Mouse (Mus musculus) ES-CJ7 (cell line): ENCODE measurements around the gene Olfr213.
"Not testable (repeated sequence)": the region's sequence is repeated elsewhere in the genome, so short reads cannot be mapped to it uniquely, and the experiment has no call there.

Source experiments
- DNase-seq: peaks from one replicate; pipeline ENCODE4 v3.0.0; 2011; ENCODE audit warnings: low read depth, low spot score

Gene Olfr213

DNA sequence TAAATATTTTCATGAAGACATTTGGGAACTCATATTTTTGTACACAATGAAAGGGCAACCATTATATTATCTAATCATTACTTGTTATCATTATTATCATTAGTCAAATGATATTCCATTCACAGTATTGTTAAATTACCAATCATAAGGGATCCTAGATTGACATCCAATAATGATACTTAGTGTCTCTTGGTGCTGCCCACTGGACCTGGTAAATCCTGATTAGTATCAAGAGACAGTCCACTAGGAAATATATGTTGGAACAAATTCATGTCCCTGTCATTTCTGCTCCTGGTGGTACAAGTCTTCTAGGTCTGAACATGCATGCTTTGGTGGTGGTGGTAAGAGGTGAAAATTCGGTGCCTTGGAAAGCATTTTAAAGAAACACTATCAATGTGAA is at the start of gene Olfr213:
TSS of gene Olfr213 (plus strand) at position 301 of the 400 bp plus-strand sequence.
- DNase-seq = no peak

DNA sequence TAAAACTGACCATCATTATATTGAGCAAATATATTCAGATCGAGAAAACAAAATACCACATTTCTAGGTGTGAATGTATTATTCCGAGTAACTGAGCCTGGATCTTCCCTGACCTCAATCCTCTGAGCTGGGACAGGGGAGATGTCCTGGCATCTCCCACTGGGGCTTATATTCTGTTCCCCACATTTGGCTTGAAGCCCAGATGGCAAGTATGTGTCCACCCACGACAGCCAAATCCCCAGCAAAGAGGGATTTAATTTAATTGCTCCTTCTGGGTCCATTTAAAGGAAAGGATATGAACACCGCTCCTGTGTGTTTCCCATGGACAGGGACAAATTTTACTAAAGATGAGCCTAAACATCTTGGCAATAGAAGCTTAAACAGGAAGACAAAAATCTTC is 49.5 kb upstream of the Olfr213 start, which contains the start of gene Olfr211:
TSS of gene Olfr211 (plus strand) at position 301 of the 400 bp plus-strand sequence.
- DNase-seq = no peak

DNA sequence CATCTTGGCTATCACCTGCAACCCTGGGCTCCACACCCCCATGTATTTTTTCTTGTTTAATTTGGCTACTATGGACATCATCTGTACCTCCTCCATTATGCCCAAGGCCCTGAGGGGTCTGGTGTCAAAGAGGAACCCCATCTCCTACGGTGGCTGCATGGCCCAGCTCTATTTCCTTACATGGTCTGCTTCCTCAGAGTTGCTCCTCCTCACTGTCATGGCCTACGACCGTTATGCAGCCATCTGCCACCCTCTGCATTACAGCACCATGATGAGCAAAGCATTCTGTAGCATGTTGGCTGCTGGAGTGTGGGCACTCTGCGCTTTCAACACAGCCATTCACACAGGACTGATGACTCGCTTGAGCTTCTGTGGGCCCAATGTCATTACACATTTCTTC is 44.5 kb upstream of the Olfr213 start:
- DNase-seq = no peak

DNA sequence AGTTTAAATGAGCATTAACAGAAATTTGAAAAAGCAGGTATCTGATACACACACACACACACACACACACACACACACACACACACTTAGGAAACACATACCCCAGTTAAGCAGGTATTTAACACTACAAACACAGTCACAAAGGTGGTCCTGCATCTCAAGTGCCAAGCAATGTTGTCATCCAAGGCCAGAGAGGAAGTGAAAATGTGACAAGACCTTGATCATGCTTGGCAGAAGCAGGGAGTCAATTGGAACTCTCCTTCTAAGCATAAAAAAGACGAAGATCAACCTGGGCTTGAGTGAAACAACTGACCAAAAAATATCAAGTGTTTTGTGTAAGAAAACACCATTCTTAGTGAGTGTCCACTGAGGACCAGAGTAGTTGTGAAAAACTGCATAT is 42.3 kb upstream of the Olfr213 start:
- no peak for DNase-seq

DNA sequence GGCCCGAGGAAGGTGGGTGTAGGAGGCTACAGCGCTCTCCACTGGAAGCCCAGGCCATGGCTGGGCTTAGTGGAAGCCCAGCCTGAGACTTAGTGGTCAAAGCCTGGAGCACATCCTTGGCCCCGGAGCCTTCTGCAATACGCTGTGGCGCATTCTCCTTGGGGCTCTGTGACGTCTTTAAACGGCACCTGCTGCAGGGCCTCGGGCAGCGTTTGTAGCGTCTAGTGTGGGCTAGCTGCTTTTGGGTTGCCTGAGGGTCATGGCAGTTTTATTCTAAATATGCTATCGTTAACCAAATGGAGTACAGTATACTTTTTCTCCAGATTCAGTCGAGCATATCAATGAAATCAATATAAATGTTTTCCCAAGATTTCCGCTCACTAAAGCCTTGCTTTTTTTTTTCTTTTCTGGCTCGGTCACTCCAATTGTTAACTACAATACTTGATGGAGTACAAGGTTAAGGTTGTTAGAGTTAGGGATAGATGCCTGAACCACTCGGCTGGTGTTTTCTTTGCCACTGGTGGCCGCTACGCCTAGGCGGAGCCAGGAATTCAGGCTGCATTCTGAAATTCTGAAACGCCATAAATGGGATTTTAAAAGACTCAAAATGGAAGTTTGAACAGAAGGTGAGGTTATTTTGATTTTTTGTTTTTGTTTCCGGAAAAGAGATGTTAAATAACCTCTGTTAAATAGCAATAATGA is 31.8 kb upstream of the Olfr213 start, which contains the start of gene Olfr212:
TSS of gene Olfr212 (plus strand) at position 215 of the 702 bp plus-strand sequence.
- DNase-seq = not testable (repeated sequence)

DNA sequence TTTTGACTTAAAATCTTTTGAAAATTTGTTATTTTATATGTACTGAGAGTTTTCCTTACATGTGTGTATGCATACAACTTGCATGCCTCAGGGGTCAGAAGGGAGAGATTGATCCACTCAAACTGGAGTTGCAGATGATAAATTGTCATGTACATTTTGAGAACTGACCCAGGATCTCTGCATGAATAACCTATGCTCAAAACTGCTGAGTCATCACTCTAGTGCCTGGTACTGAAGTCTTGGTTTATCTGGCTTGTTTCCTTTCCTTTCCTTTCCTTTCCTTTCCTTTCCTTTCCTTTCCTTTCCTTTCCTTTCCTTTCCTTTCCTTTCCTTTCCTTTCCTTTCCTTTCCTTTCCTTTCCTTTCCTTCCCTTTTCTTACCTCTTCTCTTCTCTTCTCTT is 23.4 kb upstream of the Olfr213 start:
- no peak for DNase-seq

DNA sequence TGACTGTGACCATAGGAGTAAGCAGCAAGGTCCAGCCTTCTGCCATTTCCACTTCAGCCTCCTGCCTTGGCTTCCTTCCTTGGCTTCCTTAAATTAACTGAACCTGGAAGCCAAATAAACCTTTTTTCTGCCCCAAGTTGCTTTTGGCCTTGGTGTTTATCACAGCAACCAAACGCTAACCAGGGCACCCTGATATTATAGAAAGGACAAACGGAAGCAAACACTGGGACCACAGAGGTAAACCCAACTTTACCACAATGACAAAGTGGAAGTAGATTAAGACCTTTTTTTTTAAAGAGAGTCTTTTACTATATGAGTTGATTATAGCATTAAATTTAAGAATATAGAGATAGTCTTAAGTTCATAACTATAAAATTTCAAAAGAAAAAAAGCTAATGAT is 4.2 kb downstream of the Olfr213 start:
- DNase-seq = no peak

DNA sequence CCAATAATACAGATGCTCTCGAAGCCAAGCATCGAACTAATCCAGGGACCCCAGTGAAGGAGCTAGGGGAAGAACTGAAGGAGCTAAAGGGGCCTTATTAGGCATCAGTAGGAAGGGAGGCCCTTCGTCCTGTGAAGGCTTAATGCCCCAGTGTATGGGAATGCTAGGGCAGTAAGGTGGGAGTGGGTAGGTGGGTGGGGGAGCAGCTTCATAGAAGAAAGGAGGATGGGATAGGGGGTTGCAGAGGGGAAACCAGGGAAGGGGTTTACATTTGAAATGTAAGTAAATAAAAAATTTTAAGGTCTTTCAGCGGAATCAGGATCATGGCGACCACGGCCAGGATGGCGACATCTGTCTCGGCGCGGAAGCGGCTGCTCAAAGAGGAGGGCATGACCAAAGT is 12.6 kb downstream of the Olfr213 start, which contains the start of gene Gm5580:
TSS of gene Gm5580 (plus strand) at position 301 of the 400 bp plus-strand sequence.
- not testable (repeated sequence) for DNase-seq

DNA sequence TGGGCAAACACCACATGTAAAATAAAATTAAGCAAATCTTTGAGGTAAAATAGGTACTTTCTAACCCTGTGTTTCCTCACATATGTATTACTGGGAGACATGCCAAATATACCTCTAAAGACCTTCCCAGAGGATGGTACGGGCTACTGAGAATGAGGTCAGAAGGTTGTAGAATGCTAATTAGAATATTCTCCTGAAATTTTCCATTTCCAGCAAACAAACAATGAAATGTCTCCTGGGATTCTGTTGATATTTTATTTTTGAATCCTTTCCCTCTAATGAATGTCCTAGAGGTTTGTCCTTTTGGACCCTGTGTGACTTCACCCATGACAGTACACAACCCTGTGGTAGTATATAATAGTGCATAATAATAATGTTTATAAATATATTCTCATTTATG is 15.7 kb downstream of the Olfr213 start, which contains the start of gene Olfr214:
TSS of gene Olfr214 (plus strand) at position 301 of the 400 bp plus-strand sequence.
- no peak for DNase-seq

DNA sequence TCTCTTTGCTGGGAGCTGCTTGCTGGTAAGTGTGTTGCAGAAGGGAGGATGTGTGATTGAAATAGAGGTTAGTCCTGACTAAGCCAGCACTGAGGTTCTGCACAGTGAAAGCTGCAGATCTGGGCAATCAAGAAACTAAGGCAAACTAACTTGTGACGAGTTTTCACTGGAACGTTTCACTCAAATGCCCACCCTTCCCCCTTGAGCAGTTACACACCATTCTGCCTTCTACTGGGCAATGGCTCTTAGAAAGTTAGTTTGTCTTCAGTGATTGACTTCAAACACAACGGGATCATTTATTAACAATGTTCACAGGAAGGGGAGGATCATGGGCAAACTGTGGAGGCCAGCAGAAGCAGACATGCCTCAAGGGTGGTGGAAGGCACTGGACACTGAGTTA is 16.7 kb downstream of the Olfr213 start:
- no peak for DNase-seq

DNA sequence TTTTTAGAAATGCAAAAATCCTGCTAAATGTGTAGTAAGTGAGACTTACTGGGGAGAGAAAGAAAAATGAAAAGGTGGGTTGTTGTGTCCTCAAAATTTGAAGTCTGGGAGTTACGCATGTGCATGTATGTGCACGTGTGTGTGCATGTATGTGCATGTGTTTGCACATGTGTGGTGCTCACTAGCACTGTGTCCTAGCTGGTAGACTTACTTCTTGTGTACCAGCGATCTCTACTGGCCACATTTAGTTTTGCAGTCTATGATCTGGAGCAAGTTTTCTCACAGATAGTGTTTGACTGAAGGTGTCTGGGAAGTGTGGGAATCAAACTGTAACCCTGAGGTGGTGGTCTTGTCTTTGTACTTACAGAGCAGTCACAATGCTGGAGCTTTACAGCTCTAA is 31.6 kb downstream of the Olfr213 start:
- peak; percentile 64 for DNase-seq

DNA sequence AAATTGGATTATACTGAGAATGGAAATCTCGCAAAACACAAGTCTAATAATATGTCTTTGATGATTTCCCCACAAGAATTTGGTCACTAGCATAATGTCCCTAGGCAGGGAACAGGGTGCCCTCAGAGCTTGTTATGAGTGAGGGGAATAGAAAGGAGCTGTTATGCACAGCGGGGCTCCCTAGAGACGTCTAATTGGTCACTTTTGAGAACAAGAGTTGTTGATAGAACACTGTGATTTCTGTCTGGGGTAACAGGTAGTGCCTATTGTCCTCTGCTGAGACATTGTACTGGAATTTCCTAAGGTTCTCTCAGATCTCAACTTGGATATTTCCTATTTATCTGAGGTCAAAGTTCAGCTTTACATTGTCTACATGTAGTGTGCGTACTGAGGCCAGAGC is 45.8 kb downstream of the Olfr213 start, which contains the start of gene Olfr215:
TSS of gene Olfr215 (minus strand) at position 101 of the 400 bp plus-strand sequence.
- DNase-seq = no peak
